Mouse (Mus musculus): ENCODE results near the gene Atg4b. TPM values are rescaled to one million over a fixed set of nuclear protein-coding genes. Genes with fewer than 3 reads are reported as not detected.

The Atg4b gene
- total and polyA plus RNA-seq, 3 experiments: 6.9 to 91.0 (median 78.9) TPM

GRCm38 (mm10) chr1:93794526-93794925 is 43.2 kb downstream of the Atg4b start:
- H3K36me3 ChIP-seq (replicated peaks): peaks cover 98% of the 10 kb centered on the region
- TF ChIP-seq GATA2 (IDR thresholded peaks at IDR 0.05; ENCODE audit: borderline replicate concordance, low read depth, low read length): no peak
- no peak for TF ChIP-seq GATA1 (IDR thresholded peaks at IDR 0.05; ENCODE audit: borderline replicate concordance, low read length)
- no peak for TF ChIP-seq TAL1 (conservative IDR thresholded peaks at IDR 0.05; ENCODE audit: low read depth, low read length)
- TF ChIP-seq POLR2AphosphoS5 (IDR thresholded peaks at IDR 0.05; ENCODE audit: insufficient replicate concordance, low read depth, low read length): no peak
- TF ChIP-seq CTCF (IDR thresholded peaks at IDR 0.05; ENCODE audit: low read depth, low read length): no peak
- no peak for ATAC-seq (ENCODE audit: extremely low read depth, insufficient number of reproducible peaks, low FRiP score, poor library complexity, severe bottlenecking)
- no peaks in the 10 kb centered on the region for H3K9me3 ChIP-seq (replicated peaks)
- DNase-seq (ENCODE audit: low spot score): no peak
- peaks cover 59% of the 10 kb centered on the region for H3K4me1 ChIP-seq (ENCODE audit: insufficient read depth, low read depth, low read length)
- no peaks in the 10 kb centered on the region for H3K27me3 ChIP-seq (ENCODE audit: insufficient read depth, low read length)
- H3K4me3 ChIP-seq (ENCODE audit: low read depth, low read length): no peak overlapping the region

- Histone ChIP-seq H3K27me3 (ENCODE audit: insufficient read depth, low read length) (no peaks in the 10 kb centered on the region), H3K4me3 (ENCODE audit: low read depth, low read length) (no peak overlapping the region), H3K9me3 (replicated peaks) (no peaks in the 10 kb centered on the region), H3K36me3 (replicated peaks) (peaks cover 94% of the 10 kb centered on the region), H3K4me1 (ENCODE audit: insufficient read depth, low read depth, low read length) (peaks cover 66% of the 10 kb centered on the region)
- DNase-seq (ENCODE audit: low spot score): no peak
- TF ChIP-seq GATA1 (IDR thresholded peaks at IDR 0.05; ENCODE audit: borderline replicate concordance, low read length): no peak
- TF ChIP-seq CTCF (IDR thresholded peaks at IDR 0.05; ENCODE audit: low read depth, low read length): no peak
- no peak for TF ChIP-seq GATA2 (IDR thresholded peaks at IDR 0.05; ENCODE audit: borderline replicate concordance, low read depth, low read length)
- no peak for TF ChIP-seq POLR2AphosphoS5 (IDR thresholded peaks at IDR 0.05; ENCODE audit: insufficient replicate concordance, low read depth, low read length)
- TF ChIP-seq TAL1 (conservative IDR thresholded peaks at IDR 0.05; ENCODE audit: low read depth, low read length): no peak
- ATAC-seq (ENCODE audit: extremely low read depth, insufficient number of reproducible peaks, low FRiP score, poor library complexity, severe bottlenecking): no peak
Observed at GRCm38 (mm10) chr1:93795886-93796285, 44.6 kb downstream of the Atg4b start.

- Histone ChIP-seq H3K27me3 (ENCODE audit: insufficient read depth, low read length) (no peaks in the 10 kb centered on the region), H3K36me3 (replicated peaks) (peaks cover 59% of the 10 kb centered on the region), H3K9me3 (replicated peaks) (no peaks in the 10 kb centered on the region), H3K4me1 (ENCODE audit: insufficient read depth, low read depth, low read length) (peaks cover 77% of the 10 kb centered on the region), H3K4me3 (ENCODE audit: low read depth, low read length) (peak overlapping the region; percentile 87)
- ATAC-seq (ENCODE audit: extremely low read depth, insufficient number of reproducible peaks, low FRiP score, poor library complexity, severe bottlenecking): no peak
- TF ChIP-seq CTCF (IDR thresholded peaks at IDR 0.05; ENCODE audit: low read depth, low read length): no peak
- TF ChIP-seq POLR2AphosphoS5 (IDR thresholded peaks at IDR 0.05; ENCODE audit: insufficient replicate concordance, low read depth, low read length): no peak
- TF ChIP-seq GATA2 (IDR thresholded peaks at IDR 0.05; ENCODE audit: borderline replicate concordance, low read depth, low read length): no peak
- no peak for TF ChIP-seq TAL1 (conservative IDR thresholded peaks at IDR 0.05; ENCODE audit: low read depth, low read length)
- no peak for TF ChIP-seq GATA1 (IDR thresholded peaks at IDR 0.05; ENCODE audit: borderline replicate concordance, low read length)
- peak; percentile 33 for DNase-seq (ENCODE audit: low spot score)
Observed at GRCm38 (mm10) chr1:93800670-93801503, 49.6 kb downstream of the Atg4b start.

GRCm38 (mm10) chr1:93801741-93802238 is 50.5 kb downstream of the Atg4b start, which contains the start of gene Dtymk:
TSS of gene Dtymk (minus strand) at chr1:93801934.
- Histone ChIP-seq H3K4me3 (ENCODE audit: low read depth, low read length) (peak within 1 kb of the TSS; percentile 87), H3K36me3 (replicated peaks) (peaks cover 59% of the 10 kb centered on the region), H3K4me1 (ENCODE audit: insufficient read depth, low read depth, low read length) (peaks cover 78% of the 10 kb centered on the region), H3K9me3 (replicated peaks) (no peaks in the 10 kb centered on the region), H3K27me3 (ENCODE audit: insufficient read depth, low read length) (no peaks in the 10 kb centered on the region)
- TF ChIP-seq TAL1 (conservative IDR thresholded peaks at IDR 0.05; ENCODE audit: low read depth, low read length) (peak; percentile 34; the same call in 1 of the 2 replicates), GATA1 (IDR thresholded peaks at IDR 0.05; ENCODE audit: borderline replicate concordance, low read length) (no peak)
- peak; percentile 72 for ATAC-seq (ENCODE audit: extremely low read depth, insufficient number of reproducible peaks, low FRiP score, poor library complexity, severe bottlenecking)
- DNase-seq (ENCODE audit: low spot score): peak; percentile 96

GRCm38 (mm10) chr1:93802771-93803170 is 51.5 kb downstream of the Atg4b start:
- peaks cover 57% of the 10 kb centered on the region for H3K36me3 ChIP-seq (replicated peaks)
- H3K4me1 ChIP-seq (ENCODE audit: insufficient read depth, low read depth, low read length): peaks cover 72% of the 10 kb centered on the region
- H3K9me3 ChIP-seq (replicated peaks): no peaks in the 10 kb centered on the region
- no peak for DNase-seq (ENCODE audit: low spot score)
- H3K27me3 ChIP-seq (ENCODE audit: insufficient read depth, low read length): no peaks in the 10 kb centered on the region
- TF ChIP-seq CTCF (IDR thresholded peaks at IDR 0.05; ENCODE audit: low read depth, low read length) (no peak), POLR2AphosphoS5 (IDR thresholded peaks at IDR 0.05; ENCODE audit: insufficient replicate concordance, low read depth, low read length) (no peak; the same call in 1 of the 2 replicates), TAL1 (conservative IDR thresholded peaks at IDR 0.05; ENCODE audit: low read depth, low read length) (no peak; the same call in 1 of the 2 replicates), GATA1 (IDR thresholded peaks at IDR 0.05; ENCODE audit: borderline replicate concordance, low read length) (no peak), GATA2 (IDR thresholded peaks at IDR 0.05; ENCODE audit: borderline replicate concordance, low read depth, low read length) (no peak)
- H3K4me3 ChIP-seq (ENCODE audit: low read depth, low read length): peak overlapping the region; percentile 87; the same call in 1 of the 2 replicates
- no peak for ATAC-seq (ENCODE audit: extremely low read depth, insufficient number of reproducible peaks, low FRiP score, poor library complexity, severe bottlenecking)

Measured in G1E (cell line).